Mouse (Mus musculus): Measurements from ENCODE around the gene Dock7. TPM values are rescaled to one million over a fixed set of nuclear protein-coding genes. Genes with fewer than 3 reads are reported as not detected.

The Dock7 gene
- 74.8 and 92.5 TPM in 2 replicates for polyA plus RNA-seq (2016; fragmentation: Nextera tagmentation; extraction: Ambion mirVana)

GRCm38 (mm10) chr4:99120211-99121122 lies at the start of gene Dock7:
Gene Dock7 (minus strand): TSS chr4:99120915.
- WGBS: under 1% methylated on average over 98 of the region's 117 CpGs
- peak within 1 kb of the TSS; percentile 99 for H3K27ac ChIP-seq
- peaks cover 62% of the 10 kb centered on the region for H3K4me1 ChIP-seq
- DNase-seq (ENCODE audit: low spot score): peak; percentile 97
- no peaks in the 10 kb centered on the region for H3K9me3 ChIP-seq (replicated peaks)
- H3K36me3 ChIP-seq: no peaks in the 10 kb centered on the region
- peak within 1 kb of the TSS; percentile 100 for H3K4me3 ChIP-seq
- H3K27me3 ChIP-seq (ENCODE audit: low read depth, poor library complexity, severe bottlenecking): no peaks in the 10 kb centered on the region

DNA sequence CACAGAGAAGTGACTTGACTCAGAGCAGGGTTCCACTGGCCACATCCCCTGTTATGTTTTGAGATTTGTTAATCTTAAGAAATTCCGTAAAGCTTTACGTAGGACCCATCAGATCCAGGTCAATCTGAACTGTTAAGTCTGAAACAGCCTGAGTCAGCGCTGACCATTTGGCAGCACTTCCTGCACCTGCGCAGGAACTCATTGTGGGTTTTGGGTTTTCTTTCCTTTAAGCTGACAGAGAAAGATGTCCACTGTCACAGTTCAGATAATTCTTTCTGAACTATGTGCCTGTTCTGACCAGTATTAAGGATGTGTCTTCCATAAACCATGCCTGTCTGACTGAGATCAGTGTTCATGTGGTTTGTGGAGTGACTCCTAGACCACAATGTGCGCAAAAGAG lies 48.2 kb upstream of the Dock7 start:
- Histone ChIP-seq H3K4me1 (peaks cover 6% of the 10 kb centered on the region), H3K9me3 (replicated peaks) (no peaks in the 10 kb centered on the region), H3K36me3 (no peaks in the 10 kb centered on the region), H3K27me3 (ENCODE audit: low read depth, poor library complexity, severe bottlenecking) (no peaks in the 10 kb centered on the region), H3K27ac (no peak overlapping the region), H3K4me3 (no peak overlapping the region)
- no peak for DNase-seq (ENCODE audit: low spot score)
- 95% methylated on average over 5 of the region's 5 CpGs for WGBS

DNA sequence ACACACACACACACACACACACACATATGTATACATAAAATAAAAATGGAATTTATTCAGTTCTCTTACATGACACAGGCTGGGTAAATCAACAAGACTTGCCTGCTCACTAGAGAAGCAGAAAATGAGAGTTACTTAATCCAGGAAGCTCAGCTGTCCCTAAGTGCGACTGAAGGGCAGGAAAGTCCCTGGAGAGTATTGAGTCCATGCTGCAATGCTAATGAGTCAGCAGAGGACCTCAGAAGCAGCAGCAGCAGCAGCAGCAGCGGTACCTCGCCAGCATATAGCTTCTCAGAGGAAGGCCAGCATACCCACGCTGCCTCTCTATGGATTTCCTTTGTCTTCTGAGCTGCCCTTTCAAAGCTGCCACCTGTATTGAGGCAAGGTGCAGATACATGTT lies 42.8 kb upstream of the Dock7 start:
- no peak for DNase-seq (ENCODE audit: low spot score)
- no peaks in the 10 kb centered on the region for H3K36me3 ChIP-seq
- H3K4me1 ChIP-seq: peaks cover 40% of the 10 kb centered on the region
- no peaks in the 10 kb centered on the region for H3K27me3 ChIP-seq (ENCODE audit: low read depth, poor library complexity, severe bottlenecking)
- no peak overlapping the region for H3K27ac ChIP-seq
- H3K4me3 ChIP-seq: no peak overlapping the region
- no peaks in the 10 kb centered on the region for H3K9me3 ChIP-seq (replicated peaks)
- 18% methylated on average over 4 of the region's 4 CpGs for WGBS

- H3K9me3 ChIP-seq (replicated peaks): no peaks in the 10 kb centered on the region
- H3K4me3 ChIP-seq: no peak overlapping the region
- 50% methylated on average over 9 of the region's 9 CpGs for WGBS
- H3K4me1 ChIP-seq: peaks cover 40% of the 10 kb centered on the region
- DNase-seq (ENCODE audit: low spot score): no peak
- H3K27ac ChIP-seq: no peak overlapping the region
- no peaks in the 10 kb centered on the region for H3K36me3 ChIP-seq
- H3K27me3 ChIP-seq (ENCODE audit: low read depth, poor library complexity, severe bottlenecking): no peaks in the 10 kb centered on the region
These were observed 42.3 kb upstream of the Dock7 start for GRCm38 (mm10) chr4:99163001-99163400.

DNA sequence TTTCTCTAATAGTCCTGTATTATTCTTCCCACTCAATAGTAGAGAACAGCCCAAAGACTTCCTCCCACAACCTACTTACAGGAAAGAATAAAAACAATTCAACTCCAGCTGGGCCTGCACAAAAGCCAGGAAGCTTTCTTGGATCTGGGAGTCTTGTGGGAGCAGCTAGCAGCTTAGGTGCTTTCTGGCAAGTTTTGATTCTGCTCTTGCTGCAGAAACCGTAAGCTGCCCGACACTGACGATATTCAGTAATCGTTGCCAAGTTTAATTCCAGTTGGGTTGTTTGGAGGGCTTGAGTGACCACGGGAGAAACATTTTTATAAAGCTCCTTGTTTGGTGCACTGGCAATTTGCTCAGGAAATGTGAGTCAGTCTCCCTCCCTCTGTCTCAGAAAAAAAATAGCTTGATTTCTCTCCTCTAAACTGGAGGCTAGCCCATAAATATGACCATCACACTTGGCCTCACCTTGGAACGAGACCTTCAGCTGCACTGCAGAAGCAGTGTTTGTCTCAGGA lies 40.8 kb upstream of the Dock7 start:
- 33% methylated on average over 6 of the region's 6 CpGs for WGBS
- Histone ChIP-seq H3K36me3 (no peaks in the 10 kb centered on the region), H3K27ac (no peak overlapping the region; the same call in 1 of the 2 replicates), H3K4me3 (no peak overlapping the region), H3K27me3 (ENCODE audit: low read depth, poor library complexity, severe bottlenecking) (no peaks in the 10 kb centered on the region), H3K4me1 (peaks cover 39% of the 10 kb centered on the region), H3K9me3 (replicated peaks) (no peaks in the 10 kb centered on the region)
- no peak for DNase-seq (ENCODE audit: low spot score)

DNA sequence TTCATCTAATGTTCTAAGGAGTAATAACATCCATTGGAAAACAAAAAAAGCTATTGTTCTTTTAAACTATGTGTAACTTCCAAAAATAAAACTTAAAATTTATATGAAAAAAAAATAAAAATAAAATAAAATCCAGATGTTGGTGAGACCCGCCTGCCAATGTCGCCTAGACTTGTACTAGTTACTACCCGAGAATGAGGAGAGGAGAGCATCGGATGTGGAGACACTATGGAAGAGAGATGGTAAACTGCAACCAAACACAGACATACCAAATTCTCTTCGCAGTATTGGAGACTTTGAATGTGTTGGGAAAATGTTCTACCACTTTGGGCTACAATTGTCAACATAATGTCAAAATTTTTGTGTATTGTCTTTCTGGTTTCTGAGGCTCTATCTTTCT lies 40.2 kb upstream of the Dock7 start:
- Histone ChIP-seq H3K4me1 (peaks cover 37% of the 10 kb centered on the region), H3K36me3 (no peaks in the 10 kb centered on the region), H3K27ac (no peak overlapping the region), H3K9me3 (replicated peaks) (no peaks in the 10 kb centered on the region), H3K27me3 (ENCODE audit: low read depth, poor library complexity, severe bottlenecking) (no peaks in the 10 kb centered on the region), H3K4me3 (no peak overlapping the region)
- DNase-seq (ENCODE audit: low spot score): no peak
- 59% methylated on average over 5 of the region's 5 CpGs for WGBS

DNA sequence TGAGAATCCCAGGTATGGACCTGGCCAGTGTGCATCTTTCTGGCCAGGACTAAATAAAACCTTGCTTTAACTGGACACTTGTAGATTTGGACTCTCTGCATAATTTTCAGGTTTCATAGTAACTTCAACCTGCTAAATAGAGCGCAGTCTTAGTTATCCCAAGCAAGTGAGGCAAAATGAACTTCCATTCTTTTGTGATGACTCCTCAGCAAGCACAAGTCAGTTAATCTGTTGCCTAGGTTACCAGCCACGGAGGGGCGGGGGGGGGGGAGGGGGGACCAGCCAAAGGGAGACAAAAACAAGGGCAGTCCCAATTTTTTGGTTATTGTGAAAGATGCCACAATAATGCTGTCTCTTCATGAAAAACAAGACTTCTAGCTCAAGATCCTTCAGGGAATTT lies 39.7 kb upstream of the Dock7 start:
- no peak for DNase-seq (ENCODE audit: low spot score)
- no peak overlapping the region for H3K4me3 ChIP-seq
- no peaks in the 10 kb centered on the region for H3K27me3 ChIP-seq (ENCODE audit: low read depth, poor library complexity, severe bottlenecking)
- H3K36me3 ChIP-seq: no peaks in the 10 kb centered on the region
- no peaks in the 10 kb centered on the region for H3K9me3 ChIP-seq (replicated peaks)
- no peak overlapping the region for H3K27ac ChIP-seq
- H3K4me1 ChIP-seq: peaks cover 38% of the 10 kb centered on the region
- whole genome bisulfite sequencing: 24% methylated on average over 3 of the region's 3 CpGs

GRCm38 (mm10) chr4:99158495-99158894 lies 37.8 kb upstream of the Dock7 start:
- H3K9me3 ChIP-seq (replicated peaks): no peaks in the 10 kb centered on the region
- peaks cover 53% of the 10 kb centered on the region for H3K4me1 ChIP-seq
- DNase-seq (ENCODE audit: low spot score): no peak
- no peaks in the 10 kb centered on the region for H3K36me3 ChIP-seq
- H3K27ac ChIP-seq: no peak overlapping the region
- WGBS: 91% methylated on average over 5 of the region's 5 CpGs
- no peaks in the 10 kb centered on the region for H3K27me3 ChIP-seq (ENCODE audit: low read depth, poor library complexity, severe bottlenecking)
- H3K4me3 ChIP-seq: no peak overlapping the region

- DNase-seq (ENCODE audit: low spot score): no peak
- no peaks in the 10 kb centered on the region for H3K27me3 ChIP-seq (ENCODE audit: low read depth, poor library complexity, severe bottlenecking)
- 70% methylated on average over 11 of the region's 11 CpGs for WGBS
These were observed 36.1 kb upstream of the Dock7 start for GRCm38 (mm10) chr4:99156641-99157307.

DNA sequence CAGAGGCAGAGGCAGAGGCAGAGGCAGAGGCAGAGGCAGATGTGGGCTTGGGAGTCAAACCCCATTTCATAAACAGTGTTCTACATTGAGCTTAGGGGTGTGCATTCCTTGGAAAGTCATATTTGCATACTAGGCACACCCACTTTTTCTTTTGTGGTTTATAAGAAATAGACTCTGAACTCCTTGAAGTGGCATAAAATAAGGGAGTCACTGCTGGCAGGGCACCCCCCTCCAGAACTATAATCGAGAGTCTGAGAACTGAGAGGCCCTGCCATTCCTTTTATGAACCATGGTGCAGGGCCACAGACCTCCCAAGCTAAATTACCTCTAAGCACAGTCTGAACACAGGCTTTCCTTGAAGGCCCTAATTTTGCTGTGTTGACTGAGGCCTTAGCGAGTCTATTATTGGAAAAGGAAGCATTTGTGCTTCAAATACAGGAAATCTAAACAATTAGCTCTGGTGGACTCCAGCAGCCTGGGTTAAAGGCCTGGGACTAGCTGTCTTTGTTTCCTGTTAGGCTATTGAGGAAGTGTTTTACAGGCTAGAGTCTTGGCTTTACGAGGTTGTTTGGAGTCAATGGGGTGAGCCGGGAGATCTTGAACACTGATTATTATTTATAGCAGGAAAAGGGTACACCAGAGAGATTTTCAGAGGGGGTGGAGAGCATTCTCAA lies 31.3 kb upstream of the Dock7 start:
- no peak for DNase-seq (ENCODE audit: low spot score)
- H3K36me3 ChIP-seq: no peaks in the 10 kb centered on the region
- peaks cover 59% of the 10 kb centered on the region for H3K4me1 ChIP-seq
- peak overlapping the region; percentile 84 for H3K27ac ChIP-seq
- H3K9me3 ChIP-seq (replicated peaks): no peaks in the 10 kb centered on the region
- H3K27me3 ChIP-seq (ENCODE audit: low read depth, poor library complexity, severe bottlenecking): no peaks in the 10 kb centered on the region
- H3K4me3 ChIP-seq: no peak overlapping the region
- WGBS: 11% methylated on average over 4 of the region's 4 CpGs

More at GRCm38 (mm10) chr4:99156641-99157307, 36.1 kb upstream of the Dock7 start:
- no peaks in the 10 kb centered on the region for H3K36me3 ChIP-seq
- no peak overlapping the region for H3K27ac ChIP-seq
- peaks cover 54% of the 10 kb centered on the region for H3K4me1 ChIP-seq
- no peak overlapping the region for H3K4me3 ChIP-seq
- H3K9me3 ChIP-seq (replicated peaks): no peaks in the 10 kb centered on the region

DNA sequence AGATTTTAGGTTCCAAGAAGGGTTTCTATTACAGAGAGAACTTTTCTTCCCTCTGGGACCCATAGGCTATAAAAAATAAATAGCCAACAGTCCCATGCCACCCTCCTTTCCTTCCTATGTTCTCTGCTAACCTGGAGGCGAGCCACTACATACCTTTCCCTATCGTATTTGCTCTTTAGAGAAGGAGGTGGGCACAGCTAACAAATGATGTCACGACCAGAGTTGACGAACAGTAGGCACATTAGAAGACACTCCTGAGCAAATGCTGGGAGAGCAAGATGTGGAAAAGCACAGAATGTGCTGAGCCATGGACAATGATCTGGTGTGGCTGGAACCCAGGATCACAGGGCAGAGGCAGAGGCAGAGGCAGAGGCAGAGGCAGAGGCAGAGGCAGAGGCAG lies 30.7 kb upstream of the Dock7 start:
- WGBS: 89% methylated on average over 4 of the region's 4 CpGs
- DNase-seq (ENCODE audit: low spot score): no peak
- no peaks in the 10 kb centered on the region for H3K36me3 ChIP-seq
- no peak overlapping the region for H3K4me3 ChIP-seq
- H3K27ac ChIP-seq: peak overlapping the region; percentile 84
- no peaks in the 10 kb centered on the region for H3K9me3 ChIP-seq (replicated peaks)
- peaks cover 56% of the 10 kb centered on the region for H3K4me1 ChIP-seq
- H3K27me3 ChIP-seq (ENCODE audit: low read depth, poor library complexity, severe bottlenecking): no peaks in the 10 kb centered on the region

- 87% methylated on average over 7 of the region's 7 CpGs for WGBS
- H3K27ac ChIP-seq: no peak overlapping the region
- no peak for DNase-seq (ENCODE audit: low spot score)
These were observed 22.6 kb upstream of the Dock7 start for GRCm38 (mm10) chr4:99143323-99143722.

More at GRCm38 (mm10) chr4:99143323-99143722, 22.6 kb upstream of the Dock7 start:
- H3K27me3 ChIP-seq (ENCODE audit: low read depth, poor library complexity, severe bottlenecking): no peaks in the 10 kb centered on the region
- H3K9me3 ChIP-seq (replicated peaks): no peaks in the 10 kb centered on the region
- peaks cover 6% of the 10 kb centered on the region; the same call in 1 of the 2 replicates for H3K4me1 ChIP-seq
- no peak overlapping the region for H3K4me3 ChIP-seq
- H3K36me3 ChIP-seq: no peaks in the 10 kb centered on the region
